Mouse (Mus musculus): ENCODE results near the gene Clec1a. TPM values are rescaled to one million over a fixed set of nuclear protein-coding genes. Genes with fewer than 3 reads are reported as not detected.
A peak's percentile ranks its signal among the peaks of the same experiment; 100 is the strongest.
"Not testable (repeated sequence)": the region's sequence is repeated elsewhere in the genome, so short reads cannot be mapped to it uniquely, and the experiment has no call there.

Gene Clec1a
- total RNA-seq (2021) (1 to 10 TPM; 3.3 to 6.7 TPM), polyA plus RNA-seq (2012; rRNA removed) (1.5 TPM in 2 replicates)
- long read RNA-seq, partial matches to known transcripts, result 0 of 1 reads
- long read RNA-seq, other reads (novel, unspliced or antisense), result 0 of 1 reads

DNA sequence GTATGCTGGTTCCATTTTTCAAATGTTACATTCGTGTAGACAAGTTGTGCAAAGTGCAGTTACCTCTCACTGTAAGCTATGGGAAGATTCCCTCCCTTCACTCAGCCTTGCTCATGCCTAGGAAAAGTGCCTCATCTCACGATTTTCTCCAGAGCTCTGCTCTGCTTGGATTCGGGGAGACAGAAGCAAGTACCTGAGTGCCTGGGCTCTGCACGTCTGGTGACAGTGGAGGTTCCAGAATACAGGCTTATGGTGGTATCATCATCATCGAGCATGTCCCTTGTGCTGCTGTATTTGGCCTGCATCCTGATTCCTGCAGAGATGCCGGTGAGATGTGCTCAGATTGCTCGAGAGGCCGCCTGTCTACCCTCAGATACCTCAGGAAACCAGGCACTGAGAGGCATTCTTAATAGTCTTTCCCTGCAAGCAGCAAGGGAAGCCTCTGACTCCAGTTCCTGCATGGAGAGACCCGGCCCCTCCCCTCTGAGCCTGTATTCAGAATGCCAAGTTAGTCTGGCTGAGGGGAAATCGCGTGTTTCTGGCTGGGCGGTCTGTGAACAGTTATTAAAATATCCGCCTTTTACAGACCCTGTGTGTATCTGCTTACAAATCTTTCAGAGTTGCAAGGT lies at the start of gene Clec1a:
Gene Clec1a, minus strand, starts transcription at position 590 of the 629 bp plus-strand sequence.
- DNase-seq, result peak; percentile 41

- DNase-seq, result not testable (repeated sequence)
Measured at GRCm38 (mm10) chr6:129499516-129499915, 47.7 kb upstream of the Clec1a start.

GRCm38 (mm10) chr6:129497345-129498218 lies 45.8 kb upstream of the Clec1a start:
- DNase-seq, result no peak

- no peak for DNase-seq
Measured at GRCm38 (mm10) chr6:129494924-129495323, 43.1 kb upstream of the Clec1a start.

GRCm38 (mm10) chr6:129480089-129480958 lies 28.5 kb upstream of the Clec1a start:
- DNase-seq, result no peak

DNA sequence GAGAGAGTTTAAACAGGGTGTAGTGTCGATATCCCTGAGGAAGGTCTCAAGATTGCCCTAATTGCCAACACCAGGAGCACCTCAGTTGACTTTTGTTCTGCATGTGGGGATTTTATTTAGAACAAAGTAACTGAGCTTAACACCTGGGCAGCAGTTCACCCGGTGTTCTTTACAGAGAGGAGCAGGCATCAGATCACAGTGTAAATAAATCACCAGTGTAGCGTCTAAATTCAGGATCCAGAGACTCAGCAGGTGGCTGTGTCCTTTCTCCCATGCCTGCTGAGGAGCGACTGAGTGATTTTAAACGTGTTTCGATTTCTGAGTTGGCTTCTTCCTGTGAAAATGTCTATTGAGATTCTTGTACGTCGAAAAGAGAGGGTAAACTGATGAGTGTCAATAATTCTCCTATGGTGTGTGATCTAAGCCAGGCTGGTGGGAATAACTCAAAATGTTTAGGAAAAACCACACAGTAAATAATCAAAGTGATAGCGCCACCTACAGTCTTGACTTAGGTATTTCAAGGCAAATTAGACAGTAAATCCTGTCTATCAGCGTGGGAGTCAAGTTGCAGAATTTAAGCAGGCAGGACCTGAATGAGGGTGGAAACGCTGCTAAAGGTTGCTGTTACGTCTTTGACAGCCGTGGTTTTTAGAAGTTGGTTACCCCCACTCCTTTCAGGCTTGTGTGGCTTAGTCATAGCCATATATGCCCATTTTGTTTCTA lies 24.8 kb upstream of the Clec1a start:
- DNase-seq, result peak; percentile 11

DNA sequence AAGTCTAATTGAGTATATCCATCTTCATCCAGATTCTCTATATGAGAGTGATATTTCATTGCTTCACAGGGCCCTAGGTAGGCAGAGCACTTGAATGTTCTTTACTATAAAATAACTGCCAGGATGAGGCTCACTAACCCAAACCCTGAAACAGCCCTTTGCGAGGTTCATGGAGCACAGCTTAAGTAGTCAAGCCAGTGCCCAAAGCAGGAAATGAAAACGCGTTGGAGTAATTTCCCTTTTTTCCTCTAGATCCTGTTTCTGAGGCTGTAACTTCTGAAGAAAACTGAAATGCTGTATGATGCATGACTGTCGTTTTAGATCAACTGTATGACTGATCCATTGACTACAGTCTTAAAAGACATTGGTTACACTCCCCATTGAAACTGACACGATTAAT lies 20.8 kb upstream of the Clec1a start:
- DNase-seq, result no peak

GRCm38 (mm10) chr6:129471386-129471785 lies 19.6 kb upstream of the Clec1a start:
- no peak for DNase-seq

DNA sequence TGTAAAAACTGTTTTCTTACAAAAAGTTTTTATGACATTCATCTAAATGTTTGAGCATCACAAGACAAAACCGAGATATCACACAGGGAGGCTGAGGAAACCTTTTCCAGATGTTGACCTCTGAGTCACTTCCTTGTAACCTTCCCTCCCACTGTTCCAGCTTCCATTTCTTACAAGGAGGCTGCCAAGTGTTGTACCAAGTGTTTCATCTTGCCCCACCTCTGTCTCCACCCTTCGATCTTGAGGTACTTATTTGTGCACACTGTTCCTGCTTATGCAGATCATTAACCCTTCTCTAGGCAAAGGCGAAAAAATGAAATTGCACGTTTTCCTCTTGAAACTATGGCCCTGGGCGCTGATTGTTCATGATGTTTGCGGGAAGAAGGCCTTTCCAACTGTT lies 2.1 kb downstream of the Clec1a start:
- no peak for DNase-seq

DNA sequence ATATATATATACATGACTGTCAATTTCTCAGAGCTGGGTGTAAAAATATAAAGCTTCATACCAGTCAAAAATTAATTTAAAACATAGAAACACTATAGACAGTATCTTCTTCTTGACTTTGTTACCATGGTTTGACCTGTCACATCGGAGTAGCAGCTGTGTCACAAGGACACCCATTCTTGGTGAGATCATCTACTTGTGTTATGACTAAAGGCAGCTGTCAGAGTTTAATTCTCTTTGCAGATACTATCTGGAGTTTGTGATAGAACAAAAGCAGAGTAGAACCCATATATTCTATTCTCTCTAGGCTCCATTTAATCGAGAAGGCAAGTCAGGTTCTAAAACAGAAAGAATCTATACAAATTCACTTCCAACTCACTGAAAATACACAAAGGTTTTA lies 13.8 kb downstream of the Clec1a start:
- DNase-seq, result no peak

GRCm38 (mm10) chr6:129436025-129436424 lies 15.8 kb downstream of the Clec1a start:
- no peak for DNase-seq

GRCm38 (mm10) chr6:129434239-129434638 lies 17.6 kb downstream of the Clec1a start:
- no peak for DNase-seq

- DNase-seq, result no peak
Measured at GRCm38 (mm10) chr6:129427281-129427680, 24.5 kb downstream of the Clec1a start.

GRCm38 (mm10) chr6:129425812-129426211 lies 26.0 kb downstream of the Clec1a start:
- DNase-seq, result peak; percentile 42

DNA sequence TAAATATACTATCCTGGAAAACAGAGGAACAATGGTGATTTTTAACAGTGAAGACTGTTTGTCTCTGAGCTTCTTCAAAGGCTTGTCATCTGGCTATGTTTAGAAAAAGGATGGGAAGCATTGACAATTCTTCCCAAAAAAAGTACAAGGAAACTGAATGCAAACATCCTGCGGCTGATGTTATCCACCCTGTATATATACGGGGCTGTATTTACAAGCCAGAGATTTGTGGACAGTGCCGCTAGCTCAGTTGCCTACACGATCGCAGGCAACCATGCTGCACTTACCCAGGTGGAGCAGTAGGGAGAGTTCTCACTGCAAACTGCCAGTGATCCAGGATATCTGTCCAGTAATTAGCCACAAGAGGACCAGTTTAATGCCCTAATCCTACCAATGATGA lies 26.6 kb downstream of the Clec1a start:
- no peak for DNase-seq

GRCm38 (mm10) chr6:129423734-129424072 lies 28.1 kb downstream of the Clec1a start:
- DNase-seq, result peak; percentile 83

DNA sequence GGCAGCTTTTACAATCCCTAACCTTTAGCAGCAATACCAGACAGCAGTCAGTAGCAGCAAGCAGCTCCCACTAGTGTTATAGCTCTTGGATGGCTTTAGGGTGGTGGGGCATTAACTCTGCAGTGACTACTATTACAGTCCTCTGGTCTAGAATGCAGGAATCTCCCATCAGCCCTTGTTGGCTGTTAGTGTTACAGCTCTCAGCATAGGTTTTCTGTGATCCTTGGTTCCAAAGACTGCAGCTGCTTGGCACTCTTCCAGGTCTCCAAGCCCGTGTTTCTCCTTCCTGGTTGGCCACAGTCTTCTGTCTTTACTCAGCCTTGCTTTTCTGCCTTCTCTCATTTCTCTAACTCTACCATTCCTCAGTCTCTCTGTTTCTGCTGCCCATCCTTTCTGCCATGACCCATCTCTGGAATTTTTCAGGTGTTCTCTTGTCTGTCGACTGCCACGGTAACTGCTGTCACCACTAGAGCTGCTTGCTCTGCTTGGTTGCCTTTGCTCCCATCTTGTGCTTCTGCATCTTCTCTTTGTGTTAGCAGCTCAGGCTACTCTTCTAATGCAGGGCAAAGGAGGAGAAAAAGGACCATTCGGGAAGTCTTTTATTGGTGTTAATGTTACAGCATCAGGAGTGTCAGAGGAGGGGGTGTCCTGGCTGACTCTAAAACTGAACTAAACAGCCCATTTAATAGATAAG lies 28.6 kb downstream of the Clec1a start:
- peak; percentile 20 for DNase-seq

- peak; percentile 23 for DNase-seq
Measured at GRCm38 (mm10) chr6:129422311-129422710, 29.5 kb downstream of the Clec1a start.

- DNase-seq, result no peak
Measured at GRCm38 (mm10) chr6:129414177-129414576, 37.6 kb downstream of the Clec1a start.

DNA sequence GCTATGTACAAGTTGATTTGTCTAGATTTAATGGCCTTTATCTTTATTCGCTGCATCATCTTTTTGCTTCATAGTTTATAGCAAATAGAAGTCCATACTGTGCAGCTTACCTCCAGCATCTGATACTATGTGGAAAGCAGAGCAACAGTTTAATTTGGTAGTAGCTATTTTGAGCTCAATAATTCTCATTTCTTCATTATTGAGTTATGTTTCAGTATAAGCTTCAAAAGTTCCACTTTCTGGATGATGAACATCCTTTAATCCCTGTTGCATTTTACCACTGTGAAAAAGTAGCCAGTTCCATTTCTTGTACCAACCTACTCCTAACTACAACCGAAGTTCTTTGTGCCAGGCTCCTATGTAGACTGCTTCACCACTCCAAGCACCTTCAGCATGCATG lies 43.2 kb downstream of the Clec1a start, which contains the start of gene Clec9a:
Gene Clec9a, plus strand, starts transcription at position 301 of the 400 bp plus-strand sequence.
- no peak for DNase-seq

GRCm38 (mm10) chr6:129407324-129407723 lies 44.5 kb downstream of the Clec1a start:
- DNase-seq, result no peak

All from adrenal gland, adult 2 months (tissue).